Mouse (Mus musculus): ENCODE data around the gene Atp5j2. TPM values are rescaled to one million over a fixed set of nuclear protein-coding genes. Genes with fewer than 3 reads are reported as not detected.
"Not testable (repeated sequence)": the region's sequence is repeated elsewhere in the genome, so short reads cannot be mapped to it uniquely, and the experiment has no call there.

Gene Atp5j2
- polyA plus RNA-seq, 1 experiment: 445 TPM

DNA sequence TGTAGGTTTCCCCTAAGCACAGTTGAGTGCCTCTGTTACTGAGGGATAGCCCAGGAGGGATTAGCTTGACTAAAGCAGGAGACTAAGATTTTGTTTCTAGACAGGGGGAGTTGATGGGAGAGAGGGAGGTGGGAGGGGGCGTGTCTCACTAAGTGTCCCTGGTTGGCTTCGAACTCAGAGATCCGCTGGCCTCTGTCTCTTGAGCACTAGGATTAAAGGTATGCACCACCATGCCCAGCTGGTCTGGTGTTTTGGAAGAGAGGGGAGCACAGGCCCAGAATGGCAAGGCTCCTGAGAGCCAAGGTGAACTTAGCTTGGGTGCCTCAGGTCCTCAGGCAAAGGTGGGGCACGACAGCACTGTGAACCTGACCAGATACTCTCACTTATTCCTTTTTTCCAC is 19.5 kb upstream of the Atp5j2 start:
- H3K27me3 ChIP-seq (ENCODE audit: control insufficient read depth, insufficient read depth, low read length): no peaks in the 10 kb centered on the region
- H3K27ac ChIP-seq (ENCODE audit: insufficient read depth, low read length): no peak overlapping the region
- DNase-seq: no peak
- 94% methylated on average over 4 of the region's 4 CpGs for WGBS
- TF ChIP-seq CTCF (IDR thresholded peaks at IDR 0.05; ENCODE audit: borderline replicate concordance, insufficient read depth, low read depth, low read length) (no peak), POLR2A (IDR thresholded peaks at IDR 0.05; ENCODE audit: borderline replicate concordance, insufficient read depth, low read length) (no peak)
- H3K4me1 ChIP-seq (ENCODE audit: control insufficient read depth, insufficient read depth, low read length): no peaks in the 10 kb centered on the region
- H3K4me3 ChIP-seq (replicated peaks; ENCODE audit: insufficient read depth, low read depth, low read length): no peak overlapping the region

DNA sequence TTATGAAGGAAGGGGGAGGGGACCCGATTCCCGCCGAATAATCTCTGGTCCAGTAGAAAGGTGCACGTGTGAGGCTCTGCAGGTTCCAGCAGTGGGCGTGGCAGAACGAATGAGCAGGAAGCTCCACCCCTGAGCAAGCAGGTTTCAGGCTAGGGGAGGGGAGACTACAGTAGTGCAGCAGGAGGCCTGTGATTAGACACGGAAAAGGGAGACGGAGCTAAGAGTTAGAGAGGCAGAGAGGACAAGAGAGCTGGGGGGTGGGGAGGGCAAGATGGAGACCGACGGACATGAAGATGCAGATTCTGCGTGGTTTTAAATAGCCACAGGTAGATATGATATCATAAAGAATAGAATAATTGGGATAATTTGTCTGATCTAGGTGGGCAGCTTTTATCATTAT is 16.5 kb upstream of the Atp5j2 start:
- 56% methylated on average over 11 of the region's 11 CpGs for WGBS
- DNase-seq; H3K27ac ChIP-seq (ENCODE audit: insufficient read depth, low read length): not testable (repeated sequence)

DNA sequence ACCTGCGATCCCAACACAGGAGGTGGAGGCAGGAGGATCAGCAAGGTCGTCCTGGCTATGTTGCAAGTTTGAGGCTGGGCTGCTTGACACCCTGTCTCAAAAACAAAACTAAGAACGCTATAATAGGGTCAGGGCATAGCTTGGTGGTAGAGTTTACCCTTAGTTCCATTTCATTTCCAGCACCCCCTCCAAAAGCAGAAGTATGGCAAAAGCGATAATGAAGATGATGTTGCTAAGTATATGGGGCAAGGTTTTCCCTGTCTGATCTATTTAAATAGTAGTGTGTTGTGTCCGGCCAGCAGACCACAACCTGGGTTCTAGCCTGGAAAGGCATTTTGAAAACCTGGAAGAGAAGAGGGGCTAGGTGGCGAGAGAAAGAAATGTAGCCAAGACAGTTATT is 16.1 kb upstream of the Atp5j2 start:
- no peak for DNase-seq
- no peak for TF ChIP-seq CTCF (IDR thresholded peaks at IDR 0.05; ENCODE audit: borderline replicate concordance, insufficient read depth, low read depth, low read length)
- no peak for TF ChIP-seq POLR2A (IDR thresholded peaks at IDR 0.05; ENCODE audit: borderline replicate concordance, insufficient read depth, low read length)
- no peak overlapping the region for H3K27ac ChIP-seq (ENCODE audit: insufficient read depth, low read length)
- H3K4me1 ChIP-seq (ENCODE audit: control insufficient read depth, insufficient read depth, low read length): peaks cover 6% of the 10 kb centered on the region; the same call in 1 of the 2 replicates
- 87% methylated on average over 6 of the region's 6 CpGs for WGBS
- H3K4me3 ChIP-seq (replicated peaks; ENCODE audit: insufficient read depth, low read depth, low read length): no peak overlapping the region
- H3K27me3 ChIP-seq (ENCODE audit: control insufficient read depth, insufficient read depth, low read length): no peaks in the 10 kb centered on the region

More for the DNA sequence above, 16.5 kb upstream of the Atp5j2 start:
- not testable (repeated sequence) for H3K27me3 ChIP-seq (ENCODE audit: control insufficient read depth, insufficient read depth, low read length); H3K4me3 ChIP-seq (replicated peaks; ENCODE audit: insufficient read depth, low read depth, low read length); H3K4me1 ChIP-seq (ENCODE audit: control insufficient read depth, insufficient read depth, low read length)

DNA sequence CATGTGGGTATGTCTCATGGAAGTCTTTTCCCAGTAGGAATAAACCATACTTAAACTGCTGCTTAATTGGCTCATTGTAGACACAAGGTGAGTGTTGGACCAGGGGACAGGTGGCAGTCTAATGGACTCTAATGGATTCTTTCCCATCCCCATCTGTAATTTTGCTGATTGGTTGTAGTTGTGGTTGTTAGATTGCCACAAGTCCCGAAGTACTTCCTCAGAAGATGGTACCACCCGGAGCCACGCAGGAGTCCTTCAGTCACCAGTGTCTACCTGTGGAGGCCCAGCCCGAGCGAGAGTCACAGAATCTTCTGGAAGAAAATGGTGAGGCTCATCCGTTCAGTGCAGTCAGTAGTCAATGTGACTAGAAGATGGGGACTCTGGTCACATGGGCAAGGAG is 15.5 kb upstream of the Atp5j2 start:
- TF ChIP-seq CTCF (IDR thresholded peaks at IDR 0.05; ENCODE audit: borderline replicate concordance, insufficient read depth, low read depth, low read length) (no peak), POLR2A (IDR thresholded peaks at IDR 0.05; ENCODE audit: borderline replicate concordance, insufficient read depth, low read length) (no peak)
- Histone ChIP-seq H3K27me3 (ENCODE audit: control insufficient read depth, insufficient read depth, low read length) (no peaks in the 10 kb centered on the region), H3K4me3 (replicated peaks; ENCODE audit: insufficient read depth, low read depth, low read length) (no peak overlapping the region), H3K27ac (ENCODE audit: insufficient read depth, low read length) (no peak overlapping the region), H3K4me1 (ENCODE audit: control insufficient read depth, insufficient read depth, low read length) (peaks cover 6% of the 10 kb centered on the region; the same call in 1 of the 2 replicates)
- DNase-seq: no peak
- 96% methylated on average over 6 of the region's 6 CpGs for WGBS

DNA sequence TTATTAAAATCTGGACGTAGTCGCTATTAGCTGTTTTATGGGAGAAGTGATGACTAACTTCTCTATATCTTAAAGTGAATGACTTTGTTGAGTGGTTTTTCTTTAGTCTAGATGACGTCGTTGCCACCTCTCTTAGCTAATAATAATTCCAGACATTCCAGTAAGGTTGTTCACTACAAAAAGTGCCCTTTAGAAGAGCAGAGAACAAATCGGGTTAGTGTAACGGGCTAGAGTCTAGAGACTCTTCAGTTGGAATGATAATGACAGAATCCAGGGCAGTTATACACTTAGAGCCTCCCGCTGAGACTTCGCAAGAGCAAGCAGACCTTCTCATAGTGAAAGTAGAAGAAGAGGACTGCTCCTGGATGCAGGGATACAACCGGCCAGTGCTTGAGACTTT is 13.2 kb upstream of the Atp5j2 start:
- H3K27me3 ChIP-seq (ENCODE audit: control insufficient read depth, insufficient read depth, low read length): no peaks in the 10 kb centered on the region
- 16% methylated on average over 9 of the region's 9 CpGs for WGBS
- H3K4me1 ChIP-seq (ENCODE audit: control insufficient read depth, insufficient read depth, low read length): peaks cover 9% of the 10 kb centered on the region
- DNase-seq: no peak
- H3K27ac ChIP-seq (ENCODE audit: insufficient read depth, low read length): no peak overlapping the region
- H3K4me3 ChIP-seq (replicated peaks; ENCODE audit: insufficient read depth, low read depth, low read length): peak overlapping the region; percentile 14
- no peak for TF ChIP-seq POLR2A (IDR thresholded peaks at IDR 0.05; ENCODE audit: borderline replicate concordance, insufficient read depth, low read length)
- no peak for TF ChIP-seq CTCF (IDR thresholded peaks at IDR 0.05; ENCODE audit: borderline replicate concordance, insufficient read depth, low read depth, low read length)

DNA sequence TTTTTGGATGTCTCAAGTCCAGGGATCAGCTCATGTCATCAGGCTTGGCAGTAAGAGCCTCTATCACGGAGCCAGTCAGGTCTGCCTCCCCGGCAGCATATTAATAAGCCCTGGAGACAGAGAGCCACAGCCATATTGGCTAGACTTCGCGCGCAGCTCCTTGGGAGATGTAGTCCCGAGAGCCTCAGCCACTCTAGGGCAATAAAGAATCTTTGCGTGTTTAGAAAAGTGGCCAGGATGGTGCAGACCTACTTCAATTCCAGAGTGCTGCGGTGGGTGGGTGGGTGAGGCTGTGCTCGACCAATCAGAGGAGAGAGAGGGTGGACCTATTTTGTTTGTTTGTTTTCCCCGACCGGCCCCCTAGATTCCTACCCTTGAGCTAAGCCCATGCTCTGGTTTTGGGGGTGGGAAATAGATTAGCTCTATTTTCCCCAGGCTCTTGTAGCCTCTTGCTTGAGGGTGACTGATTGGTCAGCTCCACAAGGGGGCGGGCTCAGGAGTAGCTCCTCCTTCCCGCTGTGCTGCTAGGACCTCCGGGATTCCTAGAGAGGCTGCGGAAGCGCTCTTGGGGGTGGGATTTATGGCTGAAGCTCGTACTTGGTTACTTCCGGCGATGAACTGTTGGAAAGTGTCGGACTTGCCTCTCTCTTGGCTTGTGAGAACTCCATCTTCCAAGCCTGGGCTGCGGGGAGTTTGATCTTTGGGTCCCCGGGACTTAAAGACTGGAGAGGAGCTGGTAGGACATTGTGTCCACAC is 12.3 kb upstream of the Atp5j2 start, which contains the start of gene Zkscan5:
Gene Zkscan5 (plus strand): TSS at position 627 of the 756 bp plus-strand sequence.
- Histone ChIP-seq H3K4me1 (ENCODE audit: control insufficient read depth, insufficient read depth, low read length) (peaks cover 9% of the 10 kb centered on the region), H3K27ac (ENCODE audit: insufficient read depth, low read length) (peak within 1 kb of the TSS; percentile 69), H3K27me3 (ENCODE audit: control insufficient read depth, insufficient read depth, low read length) (no peaks in the 10 kb centered on the region), H3K4me3 (replicated peaks; ENCODE audit: insufficient read depth, low read depth, low read length) (peak within 1 kb of the TSS; percentile 72)
- under 1% methylated on average over 22 of the region's 22 CpGs for WGBS
- TF ChIP-seq CTCF (IDR thresholded peaks at IDR 0.05; ENCODE audit: borderline replicate concordance, insufficient read depth, low read depth, low read length) (no peak), POLR2A (IDR thresholded peaks at IDR 0.05; ENCODE audit: borderline replicate concordance, insufficient read depth, low read length) (peak; percentile 64; the same call in 1 of the 2 replicates)
- peak; percentile 98 to 99 for DNase-seq

DNA sequence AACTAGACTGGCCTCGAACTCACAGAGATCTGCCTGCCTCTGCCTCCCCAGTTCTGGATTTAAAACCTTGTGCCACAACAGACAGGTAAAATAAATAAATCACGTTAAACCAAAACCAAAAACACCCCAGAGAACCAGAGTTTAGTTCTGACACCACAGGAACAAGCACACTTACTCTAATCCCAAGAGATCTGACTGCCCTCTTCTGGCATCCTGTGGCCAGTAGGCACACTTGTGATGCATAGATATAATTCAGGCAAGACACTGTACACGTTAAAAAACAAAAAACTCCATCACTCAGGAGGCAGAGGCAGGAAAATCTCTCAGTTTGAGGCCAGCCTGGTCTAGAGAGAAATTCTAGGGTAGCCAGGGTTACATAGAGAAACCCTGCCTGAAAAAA is 10.6 kb upstream of the Atp5j2 start:
- Histone ChIP-seq H3K4me1 (ENCODE audit: control insufficient read depth, insufficient read depth, low read length) (peaks cover 9% of the 10 kb centered on the region), H3K27me3 (ENCODE audit: control insufficient read depth, insufficient read depth, low read length) (no peaks in the 10 kb centered on the region), H3K4me3 (replicated peaks; ENCODE audit: insufficient read depth, low read depth, low read length) (no peak overlapping the region), H3K27ac (ENCODE audit: insufficient read depth, low read length) (no peak overlapping the region)
- WGBS: 47% methylated on average over 3 of the region's 3 CpGs
- TF ChIP-seq CTCF (IDR thresholded peaks at IDR 0.05; ENCODE audit: borderline replicate concordance, insufficient read depth, low read depth, low read length) (no peak), POLR2A (IDR thresholded peaks at IDR 0.05; ENCODE audit: borderline replicate concordance, insufficient read depth, low read length) (no peak)
- DNase-seq: no peak

DNA sequence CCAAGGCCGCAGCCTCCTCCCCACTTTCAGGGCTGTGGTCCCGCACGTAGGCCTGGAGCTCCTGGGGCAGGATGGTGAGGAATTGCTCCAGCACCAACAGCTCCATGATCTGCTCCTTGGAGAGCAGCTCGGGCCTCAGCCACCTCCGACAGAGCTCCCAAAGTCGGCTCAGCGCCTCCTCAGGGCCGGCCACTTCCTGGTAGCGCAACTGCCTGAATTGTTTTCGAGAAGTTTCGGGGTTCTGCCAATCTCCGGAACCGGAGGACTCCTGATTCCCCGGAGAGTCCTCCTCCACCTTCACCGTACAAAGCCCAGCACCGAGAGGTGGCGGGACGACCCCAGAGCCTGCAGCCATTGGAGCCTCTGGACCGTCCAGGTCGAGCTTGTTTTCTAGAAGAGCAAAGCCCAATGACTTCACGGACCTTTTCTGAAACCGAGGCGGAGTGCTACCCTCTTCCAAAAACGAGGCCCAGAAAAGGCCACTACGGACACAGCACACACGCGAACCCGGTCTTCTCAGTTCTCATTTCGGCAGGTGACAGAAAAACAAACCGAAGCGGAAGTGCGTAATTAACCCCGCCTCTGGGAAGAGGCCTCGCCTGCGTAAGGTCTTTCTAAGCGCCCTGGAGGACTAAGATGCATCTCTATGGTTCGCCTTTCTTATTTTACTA is 9.6 kb upstream of the Atp5j2 start, which contains the start of gene Zkscan14:
Gene Zkscan14 (minus strand): TSS at position 548 of the 671 bp plus-strand sequence.
- H3K27me3 ChIP-seq (ENCODE audit: control insufficient read depth, insufficient read depth, low read length): no peaks in the 10 kb centered on the region
- H3K4me3 ChIP-seq (replicated peaks; ENCODE audit: insufficient read depth, low read depth, low read length): peak within 1 kb of the TSS; percentile 89
- WGBS: 2% methylated on average over 37 of the region's 37 CpGs
- H3K4me1 ChIP-seq (ENCODE audit: control insufficient read depth, insufficient read depth, low read length): peaks cover 9% of the 10 kb centered on the region
- TF ChIP-seq CTCF (IDR thresholded peaks at IDR 0.05; ENCODE audit: borderline replicate concordance, insufficient read depth, low read depth, low read length): no peak
- TF ChIP-seq POLR2A (IDR thresholded peaks at IDR 0.05; ENCODE audit: borderline replicate concordance, insufficient read depth, low read length): peak; percentile 75; the same call in 1 of the 2 replicates
- 0 out of 2 replicates have a peak within 1 kb of the TSS, but pooled peaks have one; percentile 8 for H3K27ac ChIP-seq (ENCODE audit: insufficient read depth, low read length)
- peak; percentile 78 to 85 for DNase-seq
